Mouse (Mus musculus) forelimb bud, embryonic 11.5 days (tissue): ENCODE results near the gene Alg14.

Experiments
- DNase-seq: peaks from one replicate; pipeline ENCODE4 v3.0.0-alpha.2; 2012; ENCODE audit warnings: low read depth, low spot score

The Alg14 gene

GRCm38 (mm10) chr3:121365131-121365530, 73.6 kb downstream of the Alg14 start:
- DNase-seq: no peak

- no peak for DNase-seq
Measured at GRCm38 (mm10) chr3:121368616-121369015, 77.0 kb downstream of the Alg14 start.

GRCm38 (mm10) chr3:121369517-121369916, 77.9 kb downstream of the Alg14 start:
- no peak for DNase-seq

- no peak for DNase-seq
Measured at GRCm38 (mm10) chr3:121370301-121370700, 78.7 kb downstream of the Alg14 start.

GRCm38 (mm10) chr3:121370830-121371526, 79.4 kb downstream of the Alg14 start:
- DNase-seq: no peak

DNA sequence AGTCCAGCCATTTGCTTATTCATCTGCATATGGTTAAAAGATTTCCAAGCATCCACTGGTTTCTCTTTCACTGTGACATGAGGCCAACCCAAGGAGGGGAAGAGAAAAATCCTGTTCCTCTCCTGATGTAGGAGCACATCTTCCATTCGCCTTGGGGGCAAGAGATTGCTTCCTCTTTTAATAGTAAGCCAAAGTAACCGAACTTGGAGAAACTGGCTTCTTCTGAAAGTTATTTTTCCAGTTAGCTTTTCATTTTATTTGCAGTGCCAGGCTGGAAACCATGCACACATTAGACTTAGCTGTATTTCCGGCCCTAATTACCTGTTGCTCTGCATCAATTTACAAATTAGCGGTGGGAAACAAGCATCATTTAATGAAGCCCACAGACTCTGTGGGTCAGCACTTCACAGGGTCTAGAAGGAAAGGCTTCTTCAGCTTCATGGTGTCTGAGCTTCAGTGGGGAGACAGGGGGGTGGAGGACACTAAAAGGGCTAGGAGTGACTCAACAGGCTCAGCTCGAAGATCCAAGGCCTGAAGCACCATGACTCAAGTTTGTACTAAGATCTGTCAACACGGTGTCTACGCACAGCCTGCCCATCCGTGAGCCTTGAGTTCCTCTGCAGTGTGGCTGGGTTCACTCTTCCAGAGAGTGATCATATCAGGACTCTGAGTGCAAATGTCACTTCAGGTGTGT, 80.1 kb downstream of the Alg14 start:
- no peak for DNase-seq

GRCm38 (mm10) chr3:121373897-121374441, 82.4 kb downstream of the Alg14 start:
- peak; percentile 18 for DNase-seq

DNA sequence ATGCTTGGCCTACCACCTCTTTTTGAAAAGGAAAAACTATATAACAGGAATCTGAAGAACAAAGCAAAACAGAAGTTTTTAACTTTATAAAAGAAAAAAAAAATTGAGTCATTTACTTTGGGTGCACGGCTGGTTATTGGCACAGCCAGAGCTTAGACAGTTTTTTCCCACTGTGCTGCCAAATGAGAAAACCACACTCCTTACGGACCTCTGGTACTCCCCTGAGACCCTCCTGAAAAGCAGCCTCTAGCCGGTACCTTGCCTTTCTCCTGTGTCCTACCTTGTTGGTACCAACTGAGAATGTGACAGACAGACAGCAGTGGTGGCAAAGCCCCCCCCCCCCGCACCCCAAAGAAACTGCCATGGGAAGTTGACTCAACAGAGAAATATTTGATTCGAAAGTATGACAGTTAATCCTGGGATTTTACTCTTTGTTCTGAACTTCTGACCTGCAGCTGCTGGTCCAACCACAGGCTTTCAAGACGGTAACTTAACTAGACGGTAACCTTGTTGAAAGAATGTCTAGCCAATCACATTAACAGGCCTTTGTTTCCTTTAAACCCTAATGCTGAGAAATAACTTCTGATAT, 84.1 kb downstream of the Alg14 start:
- DNase-seq: no peak

GRCm38 (mm10) chr3:121378708-121379612, 87.4 kb downstream of the Alg14 start:
- no peak for DNase-seq

- no peak for DNase-seq
Measured at GRCm38 (mm10) chr3:121379699-121380098, 88.1 kb downstream of the Alg14 start.

GRCm38 (mm10) chr3:121387471-121388009, 96.0 kb downstream of the Alg14 start:
- no peak for DNase-seq

- no peak for DNase-seq
Measured at GRCm38 (mm10) chr3:121389366-121389765, 97.8 kb downstream of the Alg14 start.

- peak; percentile 42 for DNase-seq
Measured at GRCm38 (mm10) chr3:121389860-121390530, 98.4 kb downstream of the Alg14 start.

DNA sequence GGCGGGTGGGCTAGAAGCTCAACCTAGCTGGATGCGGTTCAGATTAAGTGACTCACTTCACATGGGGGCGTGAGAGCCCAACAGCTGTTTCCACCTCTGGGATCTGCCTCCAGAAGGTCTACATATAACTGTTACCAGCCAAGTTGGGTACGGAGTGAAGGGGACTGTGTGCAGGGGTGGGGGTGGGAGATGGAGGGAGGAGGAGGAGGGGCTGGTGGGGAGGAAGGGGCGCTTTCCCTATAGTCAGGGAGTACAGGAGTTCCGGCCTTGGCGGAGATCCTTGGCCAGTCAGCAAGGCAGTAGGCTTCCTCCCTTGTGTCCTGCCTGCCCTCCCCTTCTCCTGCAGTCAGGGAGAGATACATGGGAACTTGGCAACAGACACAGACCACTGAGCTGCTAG, 99.2 kb downstream of the Alg14 start:
- DNase-seq: no peak

DNA sequence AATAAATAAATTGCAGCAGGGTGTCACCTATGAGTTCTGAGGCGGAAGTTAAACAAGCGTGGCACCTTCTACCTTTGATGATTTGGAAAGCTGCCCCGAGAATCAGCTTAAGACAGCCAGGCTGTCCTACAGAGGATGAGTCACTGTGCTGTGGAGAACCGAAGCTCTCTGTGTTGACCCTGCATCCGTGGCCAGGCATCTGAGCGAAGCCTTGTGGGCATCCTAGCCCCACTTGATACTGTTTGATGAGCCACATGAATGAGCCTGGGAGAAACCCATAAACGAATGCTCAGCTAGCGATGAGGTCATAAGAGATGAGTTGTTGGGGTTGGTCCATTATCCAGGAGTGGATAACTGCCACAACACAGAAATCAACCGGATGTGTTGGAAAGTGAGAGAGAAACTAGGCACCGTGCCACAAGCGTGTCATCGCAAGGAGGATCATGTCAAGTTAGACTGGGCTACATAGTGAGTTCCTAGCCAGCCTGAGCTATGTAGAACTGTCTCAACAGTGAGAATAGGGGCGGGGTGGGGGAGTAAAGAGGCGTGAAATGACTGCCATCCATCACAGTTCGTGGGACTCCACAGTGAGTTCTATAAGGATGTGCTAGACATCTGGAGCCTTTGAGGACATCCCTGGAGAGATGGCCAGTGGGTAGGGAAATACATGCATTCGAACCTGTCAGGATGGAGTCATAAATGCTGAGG, 104.2 kb downstream of the Alg14 start:
- DNase-seq: no peak

DNA sequence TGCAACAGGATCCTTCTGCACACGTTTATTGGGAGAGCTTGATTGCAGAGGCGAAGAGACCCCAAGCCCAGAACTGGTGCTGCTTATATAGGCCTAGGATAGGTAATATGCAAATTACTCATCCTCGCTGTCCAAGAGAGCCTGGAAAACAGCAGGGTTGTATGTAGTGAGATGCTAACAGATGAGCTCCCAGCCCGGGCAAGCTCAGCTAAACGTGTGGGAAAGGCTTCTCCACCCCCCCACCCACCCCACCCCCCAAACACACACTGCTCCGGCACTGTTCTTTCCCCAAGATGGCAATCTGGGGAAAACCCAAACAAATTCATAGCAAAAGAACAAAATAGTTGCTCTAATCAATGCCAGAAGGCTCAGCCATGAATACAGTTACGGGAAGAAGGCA, 105.0 kb downstream of the Alg14 start:
- DNase-seq: no peak

- no peak for DNase-seq
Measured at GRCm38 (mm10) chr3:121397007-121397406, 105.4 kb downstream of the Alg14 start.

GRCm38 (mm10) chr3:121401384-121401783, 109.8 kb downstream of the Alg14 start:
- no peak for DNase-seq

GRCm38 (mm10) chr3:121402096-121402495, 110.5 kb downstream of the Alg14 start:
- no peak for DNase-seq

- no peak for DNase-seq
Measured at GRCm38 (mm10) chr3:121403449-121403848, 111.9 kb downstream of the Alg14 start.
